Mouse (Mus musculus) embryonic facial prominence, embryonic 10.5 days (tissue): ENCODE results near the gene Stx18. TPM values are rescaled to one million over a fixed set of nuclear protein-coding genes. Genes with fewer than 3 reads are reported as not detected.

Experiments
- polyA plus RNA-seq: library from polyadenylated mRNA; unstranded; fragments of >200 nt; fragmentation: Nextera tagmentation; extraction: Ambion mirVana; gene quantifications from 2 replicates; pipeline ENCODE4 v1.2.1, GENCODE M21; 2016

Gene Stx18
- polyA plus RNA-seq, 1 experiment from 2014 or later, result 54.8 TPM

Other genes with a start within 250 kb of the Stx18 start
- gene Msx1, start 214.2 kb upstream of the Stx18 start, polyA plus RNA-seq, result 333 and 362 TPM in 2 replicates
- 110 and 128 TPM in 2 replicates for gene Nsg1, start 121.2 kb downstream of the Stx18 start, polyA plus RNA-seq
- gene Zbtb49, start 181.7 kb downstream of the Stx18 start, polyA plus RNA-seq, result 19.1 and 20.7 TPM in 2 replicates
- gene Lyar, start 181.7 kb downstream of the Stx18 start, polyA plus RNA-seq, result 193 and 201 TPM in 2 replicates
- 71.4 and 75.8 TPM in 2 replicates for gene Tmem128, start 221.4 kb downstream of the Stx18 start, polyA plus RNA-seq
- gene Otop1, start 237.2 kb downstream of the Stx18 start, polyA plus RNA-seq, result 0.45 and 0.60 TPM in 2 replicates